ENCODE assay signal across 8 mouse cellular contexts in the genomic region with DNA sequence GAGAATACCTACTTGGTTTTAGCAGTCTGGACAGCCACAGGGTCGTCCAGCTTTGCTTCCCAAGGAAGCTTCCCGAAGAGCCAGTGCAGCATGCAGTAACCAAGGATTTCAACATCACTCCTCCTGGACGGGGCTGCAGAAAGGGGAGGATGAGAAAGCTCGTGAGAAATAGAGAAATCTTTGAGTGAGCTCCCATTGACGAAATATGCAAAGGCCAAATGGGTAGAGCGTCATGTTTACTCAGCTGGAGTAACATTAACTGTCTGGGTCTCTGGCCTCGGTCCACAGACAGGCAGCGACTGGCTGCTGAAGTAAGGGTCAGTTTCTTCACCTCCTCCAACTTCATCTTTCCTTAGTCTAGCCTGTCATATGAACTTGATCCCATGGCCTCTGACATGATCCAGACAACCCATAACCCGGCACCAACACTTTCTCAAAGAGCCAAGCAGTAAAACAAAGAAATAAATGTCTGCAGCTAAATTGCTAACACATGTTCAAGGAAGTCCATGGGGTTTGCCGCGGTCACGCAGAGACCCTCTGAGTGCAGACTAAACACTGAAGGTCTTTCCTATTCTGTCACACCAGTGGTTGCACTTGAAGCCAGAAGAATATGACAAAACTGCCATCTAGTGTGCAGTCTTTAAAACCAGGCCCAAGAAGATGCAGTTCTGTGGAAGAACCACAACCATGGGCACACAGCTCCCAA.
DNase-seq lines count a peak whose midpoint lies in the region; ATAC-seq and TF ChIP-seq lines count a peak whose summit lies in the region.

No protein-coding gene starts in this region.

- no peak overlapping the region for H3K4me2 ChIP-seq in hindbrain, postnatal 0 days (ENCODE audit: low read depth, low read length)

- WGBS in hindbrain, postnatal 0 days, result 65% methylated on average over 12 of the region's 12 CpGs

- no peaks in the 10 kb centered on the region for H3K4me1 ChIP-seq in hindbrain, postnatal 0 days (ENCODE audit: insufficient read depth, low read length)

- peak; percentile 52 for DNase-seq in NIH3T3 (ENCODE audit: low read depth)
- peak; percentile 36 for DNase-seq in gastrocnemius, adult 2 months
- peak; percentile 79 for DNase-seq in hindbrain, postnatal 0 days (ENCODE audit: low spot score)
- peak; percentile 26 for DNase-seq in left cerebral cortex, adult 11 months (ENCODE audit: low spot score)
- peak; percentile 8 for DNase-seq in skeletal muscle tissue, adult 2 months (ENCODE audit: low read depth, low spot score)
- DNase-seq in thymus, adult 18-20 months, result no peak

- peak; percentile 40 for TF ChIP-seq CTCF in gastrocnemius, adult 2 months (IDR thresholded peaks at IDR 0.05)
- peak; percentile 76 for TF ChIP-seq CTCF in hindbrain, postnatal 0 days (IDR thresholded peaks at IDR 0.05; ENCODE audit: low read depth)

- no peak overlapping the region for H3K4me3 ChIP-seq in gastrocnemius, adult 2 months
- no peak overlapping the region for H3K4me3 ChIP-seq in hindbrain, postnatal 0 days (ENCODE audit: low read length)

- 0 out of 2 replicates have a peak, but pooled peaks have one; percentile 29 for ATAC-seq in common myeloid progenitor, adult 5-6 weeks (replicated peaks; ENCODE audit: low read depth, poor library complexity, severe bottlenecking)
- ATAC-seq in hindbrain, postnatal 0 days, result peak; percentile 72
- peak; percentile 46; the same call in 1 of the 2 replicates for ATAC-seq in megakaryocyte progenitor cell, adult 5-6 weeks (replicated peaks; ENCODE audit: poor library complexity)

- peak overlapping the region; percentile 1; the same call in 1 of the 2 replicates for H3K27ac ChIP-seq in gastrocnemius, adult 2 months
- H3K27ac ChIP-seq in hindbrain, postnatal 0 days, result no peak overlapping the region

- no peaks in the 10 kb centered on the region for H3K9me3 ChIP-seq in hindbrain, postnatal 0 days (ENCODE audit: low read length)

- no peak overlapping the region for H3K9ac ChIP-seq in hindbrain, postnatal 0 days (replicated peaks; ENCODE audit: low read length)

- intact Hi-C loops in gastrocnemius, adult 2 months (cut with DNase I), result no loop called here

- no peaks in the 10 kb centered on the region for H3K27me3 ChIP-seq in hindbrain, postnatal 0 days (ENCODE audit: insufficient read depth, low read length)

- H3K36me3 ChIP-seq in hindbrain, postnatal 0 days (ENCODE audit: insufficient read depth, low read length), result no peaks in the 10 kb centered on the region

Comparison
In these comparisons a context has a peak if more than half of its experiments do, and no peak if none do; other contexts are left out.
1. DNase-seq: peak in NIH3T3 (single experiment), gastrocnemius, adult 2 months (single experiment), hindbrain, postnatal 0 days (single experiment), left cerebral cortex, adult 11 months (single experiment) and skeletal muscle tissue, adult 2 months (single experiment); none in thymus, adult 18-20 months (0 of 2).
2. Peak in every context shown above with its lines, with median percentiles within 50 percentile points of each other: ATAC-seq.